Mouse (Mus musculus): ENCODE results near the gene Cpxm2.

The Cpxm2 gene

GRCm38 (mm10) chr7:132026671-132027070 is 127.9 kb downstream of the Cpxm2 start:
- no peak for DNase-seq (ENCODE audit: low read depth, low spot score)

DNA sequence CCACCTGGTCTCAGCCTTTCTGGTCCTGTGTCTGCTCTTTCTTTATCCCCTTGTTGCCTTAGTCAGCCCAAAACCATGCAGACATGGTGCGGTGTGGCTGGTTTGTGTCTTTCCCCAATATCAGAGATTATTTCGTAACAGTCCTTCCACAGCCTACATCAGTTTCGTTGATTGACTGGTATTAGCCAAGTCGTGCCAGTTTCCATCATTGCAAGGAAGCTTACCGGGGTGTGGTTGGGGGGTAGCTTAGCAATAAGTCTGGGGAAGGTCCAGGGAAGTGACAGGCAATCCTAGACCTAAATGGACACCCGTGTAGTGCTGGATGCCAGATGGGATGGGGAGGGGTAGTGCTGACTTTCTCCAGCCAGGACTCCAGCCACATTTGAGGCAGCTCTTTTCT is 128.9 kb downstream of the Cpxm2 start:
- no peak for DNase-seq (ENCODE audit: low read depth, low spot score)

GRCm38 (mm10) chr7:132015933-132016332 is 138.6 kb downstream of the Cpxm2 start:
- DNase-seq (ENCODE audit: low read depth, low spot score), result no peak

DNA sequence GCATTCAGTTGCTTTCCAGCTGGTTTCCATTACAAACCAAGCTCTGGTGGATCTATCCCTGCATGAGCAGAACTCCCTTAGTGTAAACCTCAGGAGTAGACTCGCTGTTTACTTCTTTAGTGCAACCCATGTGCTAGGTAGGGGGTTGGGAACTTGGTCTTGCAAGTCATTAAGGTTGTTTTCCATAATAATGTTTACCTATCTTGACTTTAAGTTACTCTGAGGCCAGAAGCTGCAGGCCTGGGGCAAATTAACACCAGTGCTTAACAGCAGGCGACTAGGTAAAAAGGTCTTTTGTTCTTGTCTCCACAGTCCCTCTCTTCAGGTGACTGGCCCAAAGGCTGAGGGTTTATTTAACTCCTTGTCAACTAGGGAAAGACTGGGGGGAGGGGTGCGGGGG is 139.3 kb downstream of the Cpxm2 start:
- no peak for DNase-seq (ENCODE audit: low read depth, low spot score)

- DNase-seq (ENCODE audit: low read depth, low spot score), result no peak
Observed at GRCm38 (mm10) chr7:132013970-132014369, 140.6 kb downstream of the Cpxm2 start.

DNA sequence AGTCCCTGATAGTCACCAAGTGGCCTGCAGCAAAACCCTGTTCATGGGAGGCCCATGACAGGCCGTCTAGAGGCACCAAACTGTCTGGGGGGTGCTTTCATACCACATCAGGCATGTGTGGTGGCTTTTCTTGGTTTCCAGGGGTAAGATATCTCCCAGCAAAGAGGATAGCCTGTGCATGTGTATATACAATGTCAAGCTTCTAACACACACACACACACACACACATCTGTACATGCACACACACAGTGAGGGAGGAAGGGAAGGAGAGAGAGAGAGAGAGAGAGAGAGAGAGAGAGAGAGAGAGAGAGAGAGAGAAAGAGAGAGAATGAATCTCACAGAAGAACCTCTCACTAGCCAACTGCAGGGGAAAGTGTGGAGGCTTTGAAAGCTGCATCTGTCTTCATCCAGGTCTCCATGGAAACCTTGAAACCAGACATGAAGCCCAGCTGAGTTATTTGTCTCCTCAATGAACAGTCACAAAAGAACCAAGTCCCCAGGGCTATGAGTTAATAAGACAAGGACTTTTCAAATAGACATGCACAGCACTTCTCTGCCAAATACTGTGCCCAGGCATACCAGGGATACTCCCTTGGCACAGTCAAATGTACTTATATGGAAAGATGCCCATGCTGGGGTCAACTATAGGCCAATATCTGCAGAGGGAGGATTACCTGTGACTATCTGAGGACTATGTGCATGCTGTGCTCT is 141.4 kb downstream of the Cpxm2 start:
- no peak for DNase-seq (ENCODE audit: low read depth, low spot score)

- no peak for DNase-seq (ENCODE audit: low read depth, low spot score)
Observed at GRCm38 (mm10) chr7:132009002-132009401, 145.5 kb downstream of the Cpxm2 start.

- DNase-seq (ENCODE audit: low read depth, low spot score), result no peak
Observed at GRCm38 (mm10) chr7:132005996-132006696, 148.4 kb downstream of the Cpxm2 start.

- no peak for DNase-seq (ENCODE audit: low read depth, low spot score)
Observed at GRCm38 (mm10) chr7:131992873-131993272, 161.7 kb downstream of the Cpxm2 start.

DNA sequence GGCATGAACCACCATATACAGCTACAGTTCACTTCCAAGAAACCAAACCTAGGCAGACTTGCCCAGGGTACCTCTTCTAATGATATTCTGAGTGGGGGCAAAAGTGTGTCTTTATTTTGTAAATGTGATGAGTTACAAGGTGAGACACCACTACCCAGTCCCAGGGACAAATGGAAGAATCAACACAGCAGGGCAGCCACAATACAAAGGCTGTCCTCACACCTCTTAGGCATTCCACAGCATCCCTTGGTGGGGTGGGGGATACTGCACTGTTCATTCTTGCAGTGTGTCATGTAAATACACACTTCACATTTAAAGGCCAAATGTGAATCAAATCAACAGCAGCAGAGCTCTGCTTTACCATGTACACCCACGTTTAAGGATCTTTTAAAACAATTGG is 162.3 kb downstream of the Cpxm2 start:
- no peak for DNase-seq (ENCODE audit: low read depth, low spot score)

DNA sequence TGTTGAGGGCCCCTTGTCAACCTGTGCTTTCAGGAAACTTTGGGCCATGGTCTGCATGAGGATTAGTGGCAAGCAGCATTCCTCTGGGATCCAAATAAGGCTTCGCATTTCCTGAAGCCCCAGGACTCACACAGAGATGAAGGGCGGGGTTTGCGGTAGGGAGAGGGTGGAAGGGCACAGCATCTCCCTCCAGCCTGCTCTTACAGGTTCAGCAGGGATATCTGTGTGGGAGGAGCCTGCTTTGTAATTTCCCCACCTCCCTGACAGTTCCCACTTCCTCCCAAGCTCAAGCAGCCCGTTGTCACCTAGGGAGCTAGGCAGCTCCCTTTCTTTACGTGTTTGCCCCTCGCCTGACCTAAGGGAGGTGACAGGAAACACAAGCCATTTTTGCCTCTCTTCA is 165.5 kb downstream of the Cpxm2 start:
- no peak for DNase-seq (ENCODE audit: low read depth, low spot score)
